Mouse (Mus musculus) cortical plate, adult 2 months (tissue): ENCODE measurements around the gene Olfr1153.

Experiments used
- CTCF ChIP-seq: fragments of 200-500 bp; IDR thresholded peaks from 2 replicates; pipeline ENCODE4 v1.5.1; 2011; ENCODE audit warnings: mild to moderate bottlenecking, control low read depth, low read length; ENCODE audit not compliant: insufficient read depth; ENCODE audit errors: extremely low read depth
- POLR2A ChIP-seq: fragments of 200-500 bp; IDR thresholded peaks from 2 replicates; pipeline ENCODE4 v1.6.1; 2011; ENCODE audit warnings: mild to moderate bottlenecking, low read length, control low read depth; ENCODE audit not compliant: insufficient read depth; ENCODE audit errors: extremely low read depth

DNA sequence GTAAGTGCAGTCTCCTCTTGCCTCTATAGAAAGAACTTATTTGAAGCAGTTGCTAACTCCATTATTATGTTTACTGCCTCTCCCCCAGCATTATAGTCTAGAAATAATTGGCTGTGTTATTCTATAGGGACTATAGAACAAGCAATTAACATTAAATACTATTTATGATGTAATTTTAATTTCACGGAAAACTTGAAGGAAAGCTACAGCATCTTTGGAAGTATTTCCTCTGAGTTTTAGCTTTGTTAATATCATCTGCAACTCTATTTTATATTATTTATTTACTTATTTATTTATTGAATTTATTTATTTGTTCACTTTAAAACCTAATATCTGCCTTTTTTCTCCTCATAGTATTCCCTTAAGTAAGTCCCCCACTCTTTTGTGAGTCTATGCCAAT lies 50.3 kb downstream of the Olfr1153 start, which contains the start of gene Olfr1155:
- TF ChIP-seq POLR2A, result no peak
- no peak for TF ChIP-seq CTCF
